ENCODE assay signal across 16 mouse cellular contexts in the genomic region with DNA sequence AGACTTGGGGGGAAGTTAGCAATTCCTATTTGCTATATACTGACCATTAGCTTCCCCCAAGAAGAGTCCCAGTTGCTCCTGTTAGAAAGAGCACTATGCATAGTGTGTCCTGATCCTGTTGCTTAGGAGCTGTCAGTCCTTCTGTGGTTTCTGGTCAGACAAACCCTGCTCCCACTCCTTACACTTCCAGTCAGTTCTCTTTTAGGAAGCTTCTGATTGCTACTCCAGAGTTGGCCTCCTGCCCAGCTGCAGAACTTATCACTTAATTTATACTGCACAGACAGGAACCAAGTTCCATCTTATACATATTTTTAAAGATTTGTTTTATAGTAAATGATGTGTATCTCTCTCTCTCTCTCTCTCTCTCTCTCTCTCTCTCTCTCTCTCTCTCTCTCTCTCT.
DNase-seq lines count a peak whose midpoint lies in the region; ATAC-seq and TF ChIP-seq lines count a peak whose summit lies in the region.
"Had no signal": no experiment of that assay in that cellular context is flagged by ENCODE, and none has a peak within 500 bp of the region (broad histone marks: within the 10 kb centered on the region; RNA-seq: fewer than 3 reads in every experiment).

No protein-coding gene starts in this region.

- peaks cover 14% of the 10 kb centered on the region for H3K4me1 ChIP-seq in kidney, embryonic 16.5 days (ENCODE audit: insufficient read depth, low read length)
- H3K4me1 ChIP-seq in lung, embryonic 16.5 days (replicated peaks; ENCODE audit: control insufficient read depth, insufficient read depth, low read length): peaks cover 9% of the 10 kb centered on the region
- no peaks in the 10 kb centered on the region for H3K4me1 ChIP-seq in lung, adult 2 months (ENCODE audit: control insufficient read depth, insufficient read depth, low read length)
- H3K4me1 ChIP-seq: liver, embryonic 13.5 days had no signal

- H3K27me3 ChIP-seq in kidney, embryonic 16.5 days (ENCODE audit: insufficient read depth, low read length): no peaks in the 10 kb centered on the region
- no peaks in the 10 kb centered on the region for H3K27me3 ChIP-seq in lung, embryonic 16.5 days (ENCODE audit: control insufficient read depth, insufficient read depth, low read depth, low read length)
- H3K27me3 ChIP-seq: liver, embryonic 13.5 days had no signal

- TF ChIP-seq POLR2A in lung, adult 2 months (IDR thresholded peaks at IDR 0.05; ENCODE audit: borderline replicate concordance, extremely low read depth, low read depth, low read length): no peak

- no peak overlapping the region for H3K4me2 ChIP-seq in kidney, embryonic 16.5 days (replicated peaks; ENCODE audit: low read depth, low read length)
- no peak overlapping the region for H3K4me2 ChIP-seq in lung, embryonic 16.5 days (ENCODE audit: low read depth, low read length)
- H3K4me2 ChIP-seq: hindbrain, embryonic 14.5 days; liver, embryonic 13.5 days had no signal

- H3K36me3 ChIP-seq in kidney, embryonic 16.5 days (ENCODE audit: insufficient read depth, low read length): no peaks in the 10 kb centered on the region
- no peaks in the 10 kb centered on the region for H3K36me3 ChIP-seq in lung, embryonic 16.5 days (ENCODE audit: control insufficient read depth, insufficient read depth, low read length)
- H3K36me3 ChIP-seq: liver, embryonic 13.5 days had no signal

- H3K9me3 ChIP-seq in kidney, embryonic 16.5 days (ENCODE audit: low read length): no peaks in the 10 kb centered on the region
- no peaks in the 10 kb centered on the region for H3K9me3 ChIP-seq in lung, embryonic 16.5 days (ENCODE audit: control insufficient read depth, low read length)
- H3K9me3 ChIP-seq: liver, embryonic 13.5 days had no signal

- no peak overlapping the region for H3K27ac ChIP-seq in kidney, embryonic 16.5 days (ENCODE audit: low read length)
- peak overlapping the region; percentile 58; the same call in 1 of the 2 replicates for H3K27ac ChIP-seq in lung, embryonic 16.5 days (ENCODE audit: low read length)
- H3K27ac ChIP-seq: hindbrain, embryonic 14.5 days; liver, embryonic 13.5 days had no signal

- no peak overlapping the region for H3K9ac ChIP-seq in kidney, embryonic 16.5 days (replicated peaks; ENCODE audit: low read length)
- no peak overlapping the region for H3K9ac ChIP-seq in lung, embryonic 16.5 days (ENCODE audit: low read length)
- H3K9ac ChIP-seq: hindbrain, embryonic 14.5 days; liver, embryonic 13.5 days had no signal

- TF ChIP-seq CTCF in lung, adult 2 months (IDR thresholded peaks at IDR 0.05; ENCODE audit: insufficient read depth, low read length): no peak

- peak; percentile 27; the same call in 1 of the 2 replicates for ATAC-seq in kidney, embryonic 16.5 days (ENCODE audit: low FRiP score, low TSS enrichment)
- peak; percentile 93 for ATAC-seq in lung, embryonic 16.5 days (ENCODE audit: low read depth)
- ATAC-seq: forebrain, embryonic 14.5 days; intestine, postnatal 0 days had no signal

- DNase-seq in adrenal gland, postnatal 10 days: peak; percentile 3
- DNase-seq in adrenal gland, postnatal 14 days: no peak
- no peak for DNase-seq in kidney, adult 8-10 months
- DNase-seq in lung, adult 2 months: no peak
- DNase-seq in right cerebral cortex, postnatal 14 days: peak; percentile 52
- no peak for DNase-seq in urinary bladder, postnatal 10 days (ENCODE audit: low spot score)
- DNase-seq: adrenal gland, postnatal 36 days; cerebellum, postnatal 10 days; embryo, embryonic 11 days; gastrocnemius, postnatal 36 days; liver, embryonic 13.5 days had no signal

- H3K4me3 ChIP-seq in kidney, embryonic 16.5 days (ENCODE audit: low read length): no peak overlapping the region
- no peak overlapping the region for H3K4me3 ChIP-seq in lung, embryonic 16.5 days (ENCODE audit: low read length)
- no peak overlapping the region for H3K4me3 ChIP-seq in lung, adult 2 months (replicated peaks; ENCODE audit: extremely low read depth, low read depth, low read length)
- H3K4me3 ChIP-seq: liver, embryonic 13.5 days had no signal

Comparison
In these comparisons a context has a peak if more than half of its experiments do, and no peak if none do; other contexts are left out.
1. DNase-seq: peak in adrenal gland, postnatal 10 days (single experiment) and right cerebral cortex, postnatal 14 days (single experiment); none in adrenal gland, postnatal 14 days (single experiment), kidney, adult 8-10 months (0 of 2), lung, adult 2 months (single experiment) and urinary bladder, postnatal 10 days (single experiment).